Mouse (Mus musculus): Measurements from ENCODE around the gene Olfr700. TPM values are rescaled to one million over a fixed set of nuclear protein-coding genes. Genes with fewer than 3 reads are reported as not detected.
"Not testable (repeated sequence)": the region's sequence is repeated elsewhere in the genome, so short reads cannot be mapped to it uniquely, and the experiment has no call there.

Gene Olfr700
- polyA plus RNA-seq, 1 experiment from 2014 or later, result not detected

- not testable (repeated sequence) for ATAC-seq (replicated peaks; ENCODE audit: insufficient number of reproducible peaks, low FRiP score, low TSS enrichment, low read depth); H3K4me2 ChIP-seq (ENCODE audit: low read depth, low read length); H3K9me3 ChIP-seq (replicated peaks; ENCODE audit: control insufficient read depth, low read length); H3K36me3 ChIP-seq (replicated peaks; ENCODE audit: control insufficient read depth, insufficient read depth, low read depth, low read length); H3K9ac ChIP-seq (replicated peaks; ENCODE audit: low read length); H3K4me3 ChIP-seq (ENCODE audit: low read depth, low read length); H3K27me3 ChIP-seq (ENCODE audit: control insufficient read depth, insufficient read depth, low read length); DNase-seq (ENCODE audit: low spot score); H3K4me1 ChIP-seq (ENCODE audit: control insufficient read depth, insufficient read depth, low read length); H3K27ac ChIP-seq (replicated peaks; ENCODE audit: low read depth, low read length)
- 88% methylated on average over 2 of the region's 2 CpGs for WGBS
Measured at GRCm38 (mm10) chr7:106761008-106761407, 47.6 kb downstream of the Olfr700 start.

- DNase-seq (ENCODE audit: low spot score) (no peak), ATAC-seq (replicated peaks; ENCODE audit: insufficient number of reproducible peaks, low FRiP score, low TSS enrichment, low read depth) (no peak)
- WGBS, result 88% methylated on average over 2 of the region's 2 CpGs
- Histone ChIP-seq H3K9me3 (replicated peaks; ENCODE audit: control insufficient read depth, low read length) (no peaks in the 10 kb centered on the region), H3K36me3 (replicated peaks; ENCODE audit: control insufficient read depth, insufficient read depth, low read depth, low read length) (no peaks in the 10 kb centered on the region), H3K4me2 (ENCODE audit: low read depth, low read length) (no peak overlapping the region), H3K27me3 (ENCODE audit: control insufficient read depth, insufficient read depth, low read length) (no peaks in the 10 kb centered on the region), H3K27ac (replicated peaks; ENCODE audit: low read depth, low read length) (no peak overlapping the region), H3K4me1 (ENCODE audit: control insufficient read depth, insufficient read depth, low read length) (no peaks in the 10 kb centered on the region), H3K4me3 (ENCODE audit: low read depth, low read length) (no peak overlapping the region), H3K9ac (replicated peaks; ENCODE audit: low read length) (no peak overlapping the region)
Measured at GRCm38 (mm10) chr7:106758800-106759199, 49.8 kb downstream of the Olfr700 start.

Other genes starting within 250 kb of the Olfr700 start
- not detected in 2 replicates for gene Olfr693, start 128.2 kb downstream of the Olfr700 start, polyA plus RNA-seq (2014; fragmentation: Nextera tagmentation; extraction: Ambion mirVana)
- not detected in 2 replicates for gene Olfr694, start 117.0 kb downstream of the Olfr700 start, polyA plus RNA-seq (2014; fragmentation: Nextera tagmentation; extraction: Ambion mirVana)
- gene Olfr695, start 92.4 kb downstream of the Olfr700 start, polyA plus RNA-seq (2014; fragmentation: Nextera tagmentation; extraction: Ambion mirVana), result not detected in 2 replicates
- gene Olfr697, start 66.4 kb downstream of the Olfr700 start, polyA plus RNA-seq (2014; fragmentation: Nextera tagmentation; extraction: Ambion mirVana), result not detected in 2 replicates
- not detected in 2 replicates for gene Olfr698, start 53.4 kb downstream of the Olfr700 start, polyA plus RNA-seq (2014; fragmentation: Nextera tagmentation; extraction: Ambion mirVana)
- gene Olfr699, start 15.6 kb downstream of the Olfr700 start, polyA plus RNA-seq (2014; fragmentation: Nextera tagmentation; extraction: Ambion mirVana), result not detected in 2 replicates
- not detected in 2 replicates for gene Olfr701, start 5.3 kb upstream of the Olfr700 start, polyA plus RNA-seq (2014; fragmentation: Nextera tagmentation; extraction: Ambion mirVana)
- gene Olfr702, start 25.1 kb upstream of the Olfr700 start, polyA plus RNA-seq (2014; fragmentation: Nextera tagmentation; extraction: Ambion mirVana), result not detected in 2 replicates
- not detected in 2 replicates for gene Olfr703, start 34.5 kb upstream of the Olfr700 start, polyA plus RNA-seq (2014; fragmentation: Nextera tagmentation; extraction: Ambion mirVana)
- gene Olfr704, start 54.4 kb upstream of the Olfr700 start, polyA plus RNA-seq (2014; fragmentation: Nextera tagmentation; extraction: Ambion mirVana), result not detected in 2 replicates
- not detected in 2 replicates for gene Olfr705, start 68.1 kb upstream of the Olfr700 start, polyA plus RNA-seq (2014; fragmentation: Nextera tagmentation; extraction: Ambion mirVana)
- not detected in 2 replicates for gene Olfr706, start 79.3 kb upstream of the Olfr700 start, polyA plus RNA-seq (2014; fragmentation: Nextera tagmentation; extraction: Ambion mirVana)
- gene Olfr707, start 92.4 kb upstream of the Olfr700 start, polyA plus RNA-seq (2014; fragmentation: Nextera tagmentation; extraction: Ambion mirVana), result not detected in 2 replicates
- not detected in 2 replicates for gene Olfr1532-ps1, start 99.2 kb upstream of the Olfr700 start, polyA plus RNA-seq (2014; fragmentation: Nextera tagmentation; extraction: Ambion mirVana)
- gene Olfr709-ps1, start 123.4 kb upstream of the Olfr700 start, polyA plus RNA-seq (2014; fragmentation: Nextera tagmentation; extraction: Ambion mirVana), result not detected in 2 replicates
- gene Olfr710, start 139.5 kb upstream of the Olfr700 start, polyA plus RNA-seq (2014; fragmentation: Nextera tagmentation; extraction: Ambion mirVana), result not detected in 2 replicates
- gene Olfr6, start 155.1 kb upstream of the Olfr700 start, polyA plus RNA-seq (2014; fragmentation: Nextera tagmentation; extraction: Ambion mirVana), result not detected in 2 replicates
- gene Olfr711, start 166.6 kb upstream of the Olfr700 start, polyA plus RNA-seq (2014; fragmentation: Nextera tagmentation; extraction: Ambion mirVana), result not detected in 2 replicates
- gene Olfr2, start 197.2 kb upstream of the Olfr700 start, polyA plus RNA-seq (2014; fragmentation: Nextera tagmentation; extraction: Ambion mirVana), result not detected in 2 replicates
- gene Olfr713, start 222.3 kb upstream of the Olfr700 start, polyA plus RNA-seq (2014; fragmentation: Nextera tagmentation; extraction: Ambion mirVana), result not detected in 2 replicates

All from embryonic facial prominence, embryonic 11.5 days (tissue).